Mouse (Mus musculus) C2C12 (cell line): ENCODE data around the gene Fam172a.

ENCODE experiments used
- CEBPB ChIP-seq: IDR thresholded peaks from one replicate; pipeline ENCODE4 v1.6.1; 2011; ENCODE audit warnings: low read depth, mild to moderate bottlenecking, control low read depth, moderate library complexity
- CTCF ChIP-seq: IDR thresholded peaks from one replicate; pipeline ENCODE4 v1.5.1; 2011; ENCODE audit not compliant: control insufficient read depth, insufficient read depth, insufficient read length
- FOSL1 ChIP-seq: IDR thresholded peaks from one replicate; pipeline ENCODE4 v1.8.0; 2011; ENCODE audit warnings: mild to moderate bottlenecking, low read length; ENCODE audit not compliant: poor library complexity, insufficient read depth, severe bottlenecking
- MAX ChIP-seq: IDR thresholded peaks from one replicate; pipeline ENCODE4 v1.6.1; 2011; ENCODE audit warnings: mild to moderate bottlenecking, control low read depth
- MYOD1 ChIP-seq: IDR thresholded peaks from one replicate; pipeline ENCODE4 v1.6.1; 2011; ENCODE audit warnings: low read depth; ENCODE audit not compliant: control insufficient read depth, insufficient read length
- MYOG ChIP-seq: IDR thresholded peaks from one replicate; pipeline ENCODE4 v1.6.1; 2011; ENCODE audit not compliant: control insufficient read depth, insufficient read length; ENCODE audit errors: extremely low read depth
- USF1 ChIP-seq: IDR thresholded peaks from one replicate; pipeline ENCODE4 v1.6.1; 2011; ENCODE audit warnings: low read depth, mild to moderate bottlenecking, control low read depth, moderate library complexity

DNA sequence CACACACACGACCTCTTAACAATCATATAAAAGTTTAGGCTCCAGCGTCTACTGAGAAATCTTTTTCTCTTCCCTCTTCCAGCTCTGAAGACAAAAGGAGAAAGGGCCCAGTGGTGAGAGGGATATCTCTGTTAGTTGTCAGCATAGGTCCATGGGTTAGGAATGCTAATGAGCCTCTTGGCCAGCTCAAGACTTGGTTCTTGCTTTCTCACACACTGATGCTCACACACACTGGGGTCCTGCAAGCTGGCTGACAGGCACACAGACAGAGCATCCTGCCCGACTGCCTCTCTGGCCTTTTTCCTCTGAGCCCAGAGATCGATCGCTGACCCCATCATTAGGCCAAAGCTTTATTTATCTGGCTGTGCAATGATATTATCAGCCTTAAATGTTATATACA lies 482.2 kb downstream of the Fam172a start:
- no peak for TF ChIP-seq MAX
- no peak for TF ChIP-seq USF1
- TF ChIP-seq CTCF: no peak
- TF ChIP-seq MYOG: no peak
- TF ChIP-seq MYOD1: no peak
- no peak for TF ChIP-seq CEBPB
- TF ChIP-seq FOSL1: no peak
